Mouse (Mus musculus) embryo, embryonic 9.5 days (tissue): ENCODE measurements around the gene Guca1b.
"Not testable (repeated sequence)": the region's sequence is repeated elsewhere in the genome, so short reads cannot be mapped to it uniquely, and the experiment has no call there.

Experiments
- DNase-seq: peaks from one replicate; pipeline ENCODE4 v3.0.0-alpha.2; 2017; ENCODE audit errors: extremely low spot score

The Guca1b gene

DNA sequence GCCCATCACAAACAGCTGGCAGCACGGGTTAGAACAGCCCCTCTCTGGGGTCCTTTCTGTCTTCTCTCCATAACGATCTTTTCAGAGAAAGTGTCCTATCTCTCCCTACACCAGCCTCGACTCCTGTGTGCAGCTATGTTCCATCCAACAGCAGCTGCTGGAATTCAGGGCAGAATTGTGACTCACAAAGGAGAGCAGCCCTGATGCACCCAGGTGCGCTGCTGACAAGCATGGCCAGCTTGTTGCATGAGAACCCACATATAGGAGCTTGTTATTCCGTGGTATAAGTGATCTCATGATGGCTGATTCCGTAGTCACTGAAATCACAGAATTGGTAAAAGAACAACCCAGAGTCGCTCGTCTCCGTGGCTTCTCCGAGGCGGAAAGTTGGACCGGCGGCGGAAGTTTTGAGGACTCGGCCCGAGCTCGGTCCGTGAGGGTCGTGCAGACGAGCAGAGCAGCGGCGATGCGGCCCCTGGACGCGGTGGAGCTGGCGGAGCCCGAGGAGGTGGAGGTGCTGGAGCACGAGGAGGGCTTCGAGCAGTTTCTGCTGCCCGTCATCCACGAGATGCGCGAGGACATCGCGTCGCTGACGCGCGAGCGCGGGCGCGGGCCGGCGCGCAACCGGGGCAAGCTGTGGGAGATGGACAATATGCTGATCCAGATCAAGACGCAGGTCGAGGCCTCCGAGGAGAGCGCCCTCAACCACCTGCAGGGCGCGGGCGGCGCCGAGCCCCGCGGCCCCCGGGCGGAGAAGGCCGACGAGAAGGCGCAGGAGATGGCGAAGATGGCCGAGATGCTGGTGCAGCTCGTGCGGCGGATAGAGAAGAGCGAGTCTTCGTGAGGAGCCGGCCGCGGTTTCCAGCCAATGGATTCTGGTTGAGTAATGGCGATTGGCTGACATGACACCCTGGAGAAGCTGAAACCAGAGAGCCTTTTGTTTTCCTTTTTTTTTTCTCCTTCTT, 25.0 kb downstream of the Guca1b start:
- peak; percentile 33 for DNase-seq

DNA sequence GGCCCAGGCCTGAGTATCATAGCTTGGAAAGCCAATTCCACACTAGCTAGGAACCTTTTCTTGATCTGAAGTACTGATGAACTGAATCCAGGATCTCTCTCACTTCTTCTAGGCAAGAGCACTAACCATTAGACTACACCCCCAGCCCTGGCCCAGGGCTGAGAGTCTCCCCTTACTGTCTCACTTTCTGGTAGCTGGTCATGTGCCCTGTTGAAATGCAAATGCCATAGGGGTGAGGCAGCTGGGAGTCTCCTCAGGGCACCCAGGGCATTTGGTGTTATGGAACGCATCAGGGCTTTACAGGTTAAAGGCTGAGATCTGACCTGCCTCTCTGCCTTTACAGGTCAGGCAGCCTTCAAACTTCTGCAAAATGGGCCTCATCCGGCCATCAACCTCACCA, 35.0 kb downstream of the Guca1b start:
- DNase-seq, result no peak

DNA sequence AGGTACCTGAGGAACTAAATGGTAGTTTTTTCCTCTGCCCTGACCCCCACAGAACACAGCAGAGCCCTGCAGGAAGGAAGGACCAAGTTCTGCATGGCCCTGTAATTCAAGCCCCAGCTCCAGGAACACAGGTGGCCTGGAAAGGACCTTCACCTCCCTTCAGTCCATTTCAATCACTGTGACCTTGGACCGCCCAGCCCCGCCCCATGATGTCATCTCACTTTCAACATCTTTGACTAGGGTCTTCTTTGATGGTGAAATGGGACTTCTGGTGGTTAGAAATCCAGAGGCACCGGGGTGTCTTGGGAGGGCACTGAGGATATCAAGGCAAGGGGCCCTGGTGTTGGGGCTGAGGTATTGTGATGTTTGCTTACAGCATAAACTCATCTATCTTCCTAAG, 36.4 kb downstream of the Guca1b start:
- no peak for DNase-seq

DNA sequence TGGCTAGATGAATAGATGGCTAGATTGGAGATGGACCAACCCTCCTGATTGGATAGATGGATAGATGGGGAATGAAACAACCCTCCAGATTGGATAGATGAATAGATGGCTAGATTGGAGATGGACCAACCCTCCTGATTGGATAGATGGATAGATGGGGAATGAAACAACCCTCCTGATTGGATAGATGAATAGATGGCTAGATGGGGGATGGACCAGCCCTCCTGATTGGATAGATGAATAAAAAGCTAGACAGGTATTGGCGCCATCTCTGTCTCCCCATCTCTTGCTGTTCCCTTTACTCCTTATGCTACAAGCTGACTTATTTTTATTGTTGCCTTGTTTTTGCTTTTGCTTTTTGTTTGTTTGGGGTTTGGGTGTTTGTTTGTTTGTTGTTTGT, 37.4 kb downstream of the Guca1b start:
- not testable (repeated sequence) for DNase-seq

DNA sequence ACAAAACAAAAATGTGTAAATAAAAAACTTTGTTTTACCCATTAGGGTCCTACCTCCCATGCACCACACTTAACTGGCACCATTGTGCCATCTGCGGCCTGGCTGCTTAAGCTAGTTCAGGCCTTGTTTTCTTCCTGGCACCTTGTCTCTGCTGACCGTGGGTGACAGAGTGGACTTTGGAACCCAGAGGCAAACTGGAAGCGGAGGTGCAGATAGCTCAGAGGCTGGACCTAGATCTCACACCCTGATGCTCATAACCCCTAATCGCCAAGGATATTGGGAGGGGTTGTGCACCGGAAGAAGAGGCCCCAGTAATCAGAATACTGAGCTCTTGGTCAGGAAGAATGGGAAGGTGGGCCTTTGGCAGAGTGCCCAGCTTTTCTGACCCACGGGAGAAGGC, 39.0 kb downstream of the Guca1b start:
- DNase-seq, result no peak

DNA sequence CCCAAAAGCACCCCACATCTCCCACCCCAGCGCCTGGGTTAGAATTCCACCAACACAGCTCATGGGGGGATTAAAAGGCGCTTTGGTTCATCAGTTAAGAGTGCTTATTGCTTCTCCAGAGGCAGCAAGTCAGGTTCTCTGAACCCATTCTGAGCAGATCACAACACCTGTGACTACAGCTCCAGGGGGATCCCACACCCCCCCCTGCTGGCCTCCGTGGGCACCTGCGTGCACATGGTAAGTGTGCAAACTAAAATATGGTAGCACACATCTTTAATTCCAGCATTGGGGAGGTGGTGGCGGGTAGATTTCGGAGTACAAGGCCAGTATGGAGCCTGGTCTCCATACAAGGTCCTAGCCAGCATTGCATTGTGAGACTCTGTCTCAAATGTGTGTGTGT, 42.1 kb downstream of the Guca1b start:
- DNase-seq, result no peak

DNA sequence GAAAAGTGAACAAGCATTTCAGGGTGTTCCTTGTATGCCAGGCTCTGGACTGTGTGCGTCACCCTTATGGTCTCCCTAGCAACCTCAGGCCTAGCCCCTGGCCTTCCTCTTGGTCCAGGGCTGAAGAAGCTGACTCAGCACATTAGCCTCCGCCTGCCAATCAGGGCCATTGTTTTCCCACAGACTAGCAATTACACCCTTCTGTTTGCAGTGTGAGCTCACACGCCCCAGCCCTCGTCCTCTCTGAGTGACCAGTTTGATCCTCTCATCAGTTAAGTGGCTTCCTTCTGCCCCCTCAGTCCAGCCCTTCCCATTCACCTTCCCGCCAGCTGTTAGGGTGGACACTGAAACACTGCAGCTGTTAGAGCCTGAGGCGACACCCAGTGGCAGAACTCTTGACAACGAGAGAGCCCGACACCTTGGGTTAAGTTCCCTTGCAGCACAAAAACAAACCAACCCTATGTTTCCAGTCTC, 43.7 kb downstream of the Guca1b start:
- DNase-seq, result peak; percentile 70

DNA sequence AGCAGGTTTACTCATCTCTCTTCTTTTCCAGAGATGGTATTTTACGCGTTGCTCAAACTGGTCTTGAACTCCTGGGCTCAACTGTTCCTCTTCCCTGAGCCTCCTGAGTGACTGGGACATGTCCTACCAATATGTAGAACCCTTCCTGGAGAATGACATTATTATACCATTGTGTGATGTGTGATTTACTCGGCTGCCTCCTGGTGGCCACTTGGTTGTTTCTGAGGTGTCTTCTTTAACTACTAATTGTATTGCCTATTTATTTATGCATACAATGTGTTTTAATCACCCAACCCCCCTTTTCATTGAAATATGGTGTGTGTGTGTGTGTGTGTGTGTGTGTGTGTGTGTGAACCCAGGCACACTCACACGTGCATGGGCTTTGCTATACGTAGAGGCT, 45.6 kb downstream of the Guca1b start:
- DNase-seq, result no peak

DNA sequence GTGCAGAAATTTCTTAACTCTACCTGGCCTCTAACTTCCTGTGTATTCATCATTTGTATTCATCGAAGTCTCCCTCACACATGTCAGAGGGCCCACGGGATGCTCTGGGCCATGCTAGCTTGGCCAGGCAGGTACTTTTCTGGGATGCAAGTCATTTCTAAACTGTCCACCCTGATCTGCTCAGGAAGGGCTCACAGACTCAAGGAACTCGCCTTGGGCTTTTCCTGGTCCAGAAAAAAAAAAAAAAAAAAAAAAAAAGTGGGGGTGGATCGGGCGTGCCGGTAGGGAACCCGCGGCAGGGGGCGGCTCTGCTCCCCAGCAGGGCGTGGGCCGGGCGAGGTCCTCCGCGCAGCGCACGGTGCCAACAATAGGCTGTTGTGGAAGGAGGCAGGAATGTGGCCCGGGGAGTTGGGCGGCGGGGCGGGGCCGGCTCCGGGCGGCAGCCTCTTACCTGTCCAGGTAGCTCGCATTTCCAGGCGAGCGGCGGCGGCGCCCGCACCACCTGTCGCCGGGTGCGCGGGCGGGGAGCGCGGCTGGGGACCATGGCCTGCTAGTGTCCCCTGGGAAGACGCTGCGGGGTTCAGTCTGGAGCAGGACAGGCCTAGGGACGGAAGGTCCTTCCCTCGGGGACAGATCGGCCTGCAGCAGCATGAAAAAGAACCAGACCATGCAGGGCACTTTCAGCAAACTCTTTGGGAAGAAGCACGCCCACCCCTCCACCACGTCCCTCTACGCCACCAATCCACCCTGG, 51.1 kb downstream of the Guca1b start, which contains the start of gene AI661453:
AI661453 (plus strand) TSS at position 460 of the 751 bp plus-strand sequence.
- no peak for DNase-seq

DNA sequence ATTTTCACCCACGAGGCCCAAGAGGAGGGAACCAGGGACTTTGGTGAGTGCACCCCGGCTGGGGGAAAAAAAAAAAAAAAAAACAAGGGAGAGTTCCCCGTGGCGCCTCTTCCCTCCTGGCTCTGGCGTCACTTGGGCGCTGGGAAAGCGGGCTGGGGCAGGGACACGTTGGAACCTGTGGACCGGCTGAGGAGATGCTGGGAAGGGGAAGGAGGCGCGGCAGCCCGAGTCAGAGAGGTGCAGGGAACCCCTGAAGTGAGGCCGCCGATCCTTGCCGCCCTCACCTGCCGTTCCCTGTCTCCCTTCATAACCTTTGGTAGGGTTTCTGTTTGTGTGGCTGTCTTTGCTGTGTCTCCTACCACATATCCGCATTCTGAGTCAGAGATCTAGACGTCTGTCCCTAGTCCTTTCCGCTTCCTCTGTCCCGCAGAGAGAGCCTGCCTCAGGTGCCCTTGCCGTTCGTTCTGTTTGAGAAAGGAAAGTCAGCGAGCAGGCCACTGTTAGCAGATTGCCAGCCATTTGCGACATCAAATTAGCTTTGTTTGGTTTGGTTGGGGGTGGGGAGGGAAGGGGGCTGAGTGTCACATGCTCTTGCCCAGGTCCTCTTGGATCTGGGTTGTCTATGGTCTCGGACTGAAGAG, 51.8 kb downstream of the Guca1b start, which contains the start of gene 1700001C19Rik:
1700001C19Rik (minus strand) TSS at position 470 of the 641 bp plus-strand sequence.
- DNase-seq, result no peak

DNA sequence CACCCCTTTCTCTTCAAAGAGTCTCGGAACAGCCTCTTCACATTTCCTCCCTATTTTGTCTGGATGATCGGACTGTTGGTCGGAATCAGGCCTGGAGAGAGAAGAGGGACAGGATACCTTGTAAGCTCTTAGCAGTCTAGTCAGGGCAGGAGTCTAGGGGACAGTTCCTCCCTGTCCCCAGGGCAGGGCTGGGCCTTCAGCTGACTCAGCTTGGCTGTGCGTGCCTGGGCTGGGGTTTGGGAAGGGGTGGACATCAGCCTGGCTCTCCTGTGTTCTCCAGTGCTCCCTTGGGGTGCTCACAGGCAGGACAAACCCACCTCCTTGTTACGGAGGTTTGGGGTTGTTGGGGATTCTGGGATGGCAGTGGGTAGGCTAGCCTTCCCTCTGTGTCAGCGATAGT, 53.4 kb downstream of the Guca1b start:
- no peak for DNase-seq

DNA sequence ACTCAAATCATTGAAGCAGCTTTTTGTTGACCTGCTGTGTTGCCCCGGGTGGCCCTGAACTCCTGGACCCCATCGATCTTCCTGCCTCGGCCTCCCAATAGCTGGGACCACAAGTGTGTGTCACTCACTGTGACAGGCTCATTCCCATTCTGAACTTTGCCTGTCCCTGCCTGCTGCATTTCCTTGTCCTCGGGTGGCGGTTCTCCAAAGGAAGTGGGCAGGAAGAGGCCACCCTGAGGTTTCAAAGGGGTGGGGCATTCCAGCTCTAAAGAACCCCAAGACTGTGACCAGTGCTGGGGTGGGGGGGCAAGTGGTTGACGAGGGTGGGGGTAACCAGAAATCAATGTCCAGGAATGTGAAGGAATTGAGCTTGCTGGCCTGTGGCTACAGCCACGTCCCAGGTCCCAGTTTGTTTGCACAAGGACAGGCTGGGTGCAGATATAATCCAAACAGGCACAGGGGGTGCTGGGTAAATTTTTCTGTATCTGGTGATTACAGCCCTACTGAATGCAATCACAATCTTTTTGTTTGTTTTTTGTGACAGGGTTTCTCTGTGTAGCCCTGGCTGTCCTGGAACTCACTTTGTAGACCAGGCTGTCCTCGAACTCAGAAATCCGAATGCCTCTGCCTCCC, 54.3 kb downstream of the Guca1b start:
- no peak for DNase-seq

DNA sequence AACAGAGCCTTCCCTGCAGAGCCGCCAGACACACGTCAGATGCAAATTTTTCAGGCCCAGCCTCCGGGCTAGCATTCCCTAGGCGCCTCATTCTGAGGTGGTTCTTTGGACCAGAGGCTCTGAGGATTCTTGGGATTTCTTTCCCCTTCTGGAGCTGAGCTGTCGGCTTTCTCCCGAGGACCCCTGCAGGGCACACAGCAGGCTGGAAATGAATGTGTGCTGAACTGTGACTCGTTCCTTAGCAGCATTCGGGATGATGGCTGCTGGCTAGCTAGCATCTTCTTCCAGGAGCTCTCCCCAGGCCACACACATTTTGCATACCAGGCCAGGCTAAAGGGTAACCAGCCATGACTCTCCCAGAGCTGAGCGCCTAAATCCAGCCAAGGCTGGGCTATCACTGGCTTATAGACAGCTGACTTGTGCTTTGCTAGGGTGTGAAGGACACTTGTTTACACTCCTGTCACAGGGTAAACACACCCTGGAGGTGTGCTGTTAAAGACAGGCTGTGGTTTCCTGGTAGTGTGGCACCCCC, 55.2 kb downstream of the Guca1b start:
- peak; percentile 46 for DNase-seq

DNA sequence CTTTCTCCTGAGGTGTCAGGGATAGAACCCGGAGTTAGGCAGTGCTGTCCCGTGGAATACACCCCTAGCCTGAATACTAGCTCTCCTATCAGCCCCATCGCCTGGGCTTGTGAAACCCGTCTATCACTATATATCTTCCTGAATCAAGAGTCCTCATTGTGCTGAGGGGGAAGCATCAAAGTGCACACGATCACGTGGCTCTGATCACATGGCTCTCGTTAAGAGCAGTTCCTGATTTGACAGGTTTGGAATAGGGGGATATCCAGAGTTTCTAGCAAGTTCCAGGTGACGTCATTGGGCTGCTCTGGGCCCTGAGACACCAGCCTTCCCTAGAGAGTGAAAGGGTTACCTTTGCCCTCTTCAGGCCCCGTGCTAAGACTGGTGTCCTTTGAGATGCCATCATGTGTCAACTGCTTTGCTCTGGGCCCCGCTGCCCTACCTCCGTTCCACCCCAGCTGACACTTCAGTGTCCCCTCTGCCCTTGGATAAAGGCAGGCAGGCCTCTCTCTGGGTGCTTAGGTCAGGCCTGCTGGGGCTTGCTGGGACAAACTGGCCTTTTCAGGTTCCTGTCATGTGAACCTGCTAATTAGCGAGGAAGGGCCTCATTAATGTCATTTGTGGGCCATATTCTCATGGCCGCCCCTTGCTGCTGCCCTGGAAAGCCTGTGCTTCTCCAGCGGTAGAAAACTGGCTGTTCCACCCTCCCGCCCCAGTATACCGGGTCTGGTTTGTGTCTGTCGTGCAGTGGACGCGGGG, 56.3 kb downstream of the Guca1b start:
- DNase-seq, result no peak

DNA sequence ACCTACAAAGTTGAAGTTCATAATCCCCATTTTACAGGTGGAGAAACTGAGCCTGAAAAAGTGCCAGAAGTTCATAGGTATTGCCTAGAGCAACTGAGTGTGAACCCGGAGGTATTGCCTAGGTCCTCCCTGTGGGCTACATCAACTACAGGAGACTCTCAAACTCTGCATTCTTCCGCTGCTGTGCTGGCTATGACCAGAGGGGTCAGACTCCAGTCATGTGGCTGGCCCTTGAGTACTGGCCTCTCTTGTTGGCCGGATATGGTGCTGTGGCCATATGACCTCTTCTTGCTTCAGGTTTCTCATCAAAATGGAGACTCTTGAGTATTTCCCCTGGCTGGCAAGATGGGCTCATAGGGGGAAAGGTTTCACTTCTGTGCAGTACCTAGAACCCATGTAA, 57.1 kb downstream of the Guca1b start:
- no peak for DNase-seq
